Comparison of ENCODE assay signal across 7 mouse cellular contexts in genomic region chr1:46852600-46853272, GRCm38 (mm10). TPM values are rescaled to one million over a fixed set of nuclear protein-coding genes. Genes with fewer than 3 reads are reported as not detected.
A peak's percentile ranks its signal among the peaks of the same experiment; 100 is the strongest.
DNase-seq lines count a peak whose midpoint lies in the region; ATAC-seq lines count a peak whose summit lies in the region.

No protein-coding gene starts in this region.

- H3K27me3 ChIP-seq in limb, embryonic 11.5 days (ENCODE audit: control insufficient read depth, insufficient read depth, low read length) = no peaks in the 10 kb centered on the region
- H3K27me3 ChIP-seq in midbrain, embryonic 11.5 days (ENCODE audit: control insufficient read depth, insufficient read depth, low read length) = no peaks in the 10 kb centered on the region

- peak overlapping the region; percentile 46 for H3K4me2 ChIP-seq in limb, embryonic 11.5 days (ENCODE audit: low read depth, severe bottlenecking)
- peak overlapping the region; percentile 67 for H3K4me2 ChIP-seq in midbrain, embryonic 11.5 days

- peaks cover 5% of the 10 kb centered on the region; the same call in 1 of the 2 replicates for H3K4me1 ChIP-seq in limb, embryonic 11.5 days (ENCODE audit: control insufficient read depth, insufficient read depth, low read length)
- H3K4me1 ChIP-seq in midbrain, embryonic 11.5 days (ENCODE audit: control insufficient read depth, insufficient read depth, low read length) = peaks cover 11% of the 10 kb centered on the region

- H3K27ac ChIP-seq in limb, embryonic 11.5 days (replicated peaks; ENCODE audit: low read depth, low read length) = peak overlapping the region; percentile 98
- H3K27ac ChIP-seq in midbrain, embryonic 11.5 days (ENCODE audit: low read depth, low read length) = peak overlapping the region; percentile 96

- H3K4me3 ChIP-seq in limb, embryonic 11.5 days (ENCODE audit: low read depth, low read length) = peak overlapping the region; percentile 87
- H3K4me3 ChIP-seq in midbrain, embryonic 11.5 days (ENCODE audit: low read depth, low read length) = peak overlapping the region; percentile 96

- DNase-seq in embryo, embryonic 11 days = peak; percentile 82
- peak; percentile 98 for DNase-seq in heart, adult 11 months
- peak; percentile 52 for DNase-seq in kidney, adult 11 months
- peak; percentile 82 for DNase-seq in limb, embryonic 11.5 days (ENCODE audit: low spot score)
- DNase-seq in midbrain, embryonic 11.5 days (ENCODE audit: low spot score, missing footprints) = peak; percentile 96
- DNase-seq in right cerebral cortex, postnatal 4 days = peak; percentile 76

- H3K9me3 ChIP-seq in limb, embryonic 11.5 days (ENCODE audit: control insufficient read depth, low read length) = no peaks in the 10 kb centered on the region
- H3K9me3 ChIP-seq in midbrain, embryonic 11.5 days (ENCODE audit: control insufficient read depth, low read length) = no peaks in the 10 kb centered on the region

- WGBS in limb, embryonic 11.5 days = under 1% methylated on average over 71 of the region's 75 CpGs
- WGBS in midbrain, embryonic 11.5 days = under 1% methylated on average over 63 of the region's 75 CpGs

- H3K9ac ChIP-seq in limb, embryonic 11.5 days (ENCODE audit: low read length) = peak overlapping the region; percentile 100
- peak overlapping the region; percentile 99 for H3K9ac ChIP-seq in midbrain, embryonic 11.5 days (ENCODE audit: low read length)

- ATAC-seq in activated CD4-positive, CD25-positive, alpha-beta regulatory T cell, adult 4 months = peak; percentile 18
- peak; percentile 48 for ATAC-seq in limb, embryonic 11.5 days (ENCODE audit: insufficient number of reproducible peaks, low FRiP score, low TSS enrichment, low read depth)
- ATAC-seq in midbrain, embryonic 11.5 days (ENCODE audit: low FRiP score) = peak; percentile 38

- no peaks in the 10 kb centered on the region for H3K36me3 ChIP-seq in limb, embryonic 11.5 days (ENCODE audit: control insufficient read depth, insufficient read depth, low read length)
- no peaks in the 10 kb centered on the region for H3K36me3 ChIP-seq in midbrain, embryonic 11.5 days (ENCODE audit: control insufficient read depth, insufficient read depth, low read length)

RNA-seq across cellular contexts. Expression of gene Slc39a10, which starts 39.9 kb away (rescaled TPM):
- 10 to 100 TPM; 12.8 to 13.1 TPM for polyA plus RNA-seq in activated CD4-positive, CD25-positive, alpha-beta regulatory T cell, adult 4 months (2017; shearing (Covaris generic))
- polyA plus RNA-seq in limb, embryonic 11.5 days (2014; fragmentation: Nextera tagmentation; extraction: Ambion mirVana) = 68.5 and 73.7 TPM in 2 replicates
- polyA plus RNA-seq in midbrain, embryonic 11.5 days (2014; fragmentation: Nextera tagmentation; extraction: Ambion mirVana) = 84.7 and 93.5 TPM in 2 replicates

Comparison
In these comparisons a context has a peak if more than half of its experiments do, and no peak if none do; other contexts are left out.
1. Peak in every context shown above with its lines: DNase-seq, ATAC-seq, H3K4me3 ChIP-seq and H3K27ac ChIP-seq.